Mouse (Mus musculus) embryonic fibroblast, embryonic 13.5 days (primary cell): ENCODE measurements around the gene Acad11. TPM values are rescaled to one million over a fixed set of nuclear protein-coding genes. Genes with fewer than 3 reads are reported as not detected.

Source experiments
- H3K27ac ChIP-seq: 2 replicates; pipeline ENCODE4 v1.5.1; 2012; ENCODE audit warnings: low read length, control low read depth, inconsistent platforms; ENCODE audit not compliant: insufficient read depth
- H3K4me1 ChIP-seq: 2 replicates; pipeline ENCODE4 v1.6.1; 2011; ENCODE audit warnings: low read length; ENCODE audit not compliant: control insufficient read depth, insufficient read depth
- H3K4me3 ChIP-seq: 2 replicates; pipeline ENCODE4 v1.5.1; 2011; ENCODE audit warnings: mild to moderate bottlenecking, control low read depth, low read length; ENCODE audit not compliant: insufficient read depth
- CTCF ChIP-seq: IDR thresholded peaks from 2 replicates; pipeline ENCODE4 v1.5.1; 2011; ENCODE audit warnings: mild to moderate bottlenecking, control low read depth, low read length, moderate library complexity, borderline replicate concordance; ENCODE audit not compliant: insufficient read depth
- POLR2A ChIP-seq: IDR thresholded peaks from 2 replicates; pipeline ENCODE4 v1.6.1; 2011; ENCODE audit warnings: low read depth, mild to moderate bottlenecking, control low read depth, low read length, moderate library complexity
- polyA plus RNA-seq: library from polyadenylated mRNA; stranded (reverse); fragments of >200 nt; gene quantifications from 2 replicates; pipeline ENCODE4 v1.2.4, GENCODE M21; 2011; ENCODE audit warnings: low read depth; ENCODE audit not compliant: missing spikeins, insufficient read length

Acad11 gene
- polyA plus RNA-seq, 1 experiment: 14.5 TPM

DNA sequence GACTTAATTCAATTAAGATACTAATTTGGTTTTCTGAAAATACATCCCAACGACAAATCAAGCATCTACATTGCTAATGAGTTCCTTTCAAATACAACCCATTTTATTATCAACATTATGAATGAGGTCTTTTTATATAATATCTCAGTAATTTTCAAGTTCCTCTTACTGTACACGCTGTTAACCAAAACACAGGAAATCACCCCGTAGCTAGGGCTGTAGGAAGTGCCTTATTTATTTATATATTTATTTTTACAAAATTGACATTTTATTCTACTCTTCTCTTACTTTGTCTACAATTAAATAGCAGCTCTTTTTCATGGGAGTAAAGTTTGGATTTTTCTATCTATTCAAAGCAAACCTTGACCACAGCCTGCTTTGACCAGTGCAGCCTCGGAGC, 23.4 kb upstream of the Acad11 start:
- no peak overlapping the region for H3K27ac ChIP-seq
- H3K4me1 ChIP-seq: no peaks in the 10 kb centered on the region
- TF ChIP-seq CTCF: no peak
- no peak for TF ChIP-seq POLR2A
- H3K4me3 ChIP-seq: no peak overlapping the region

DNA sequence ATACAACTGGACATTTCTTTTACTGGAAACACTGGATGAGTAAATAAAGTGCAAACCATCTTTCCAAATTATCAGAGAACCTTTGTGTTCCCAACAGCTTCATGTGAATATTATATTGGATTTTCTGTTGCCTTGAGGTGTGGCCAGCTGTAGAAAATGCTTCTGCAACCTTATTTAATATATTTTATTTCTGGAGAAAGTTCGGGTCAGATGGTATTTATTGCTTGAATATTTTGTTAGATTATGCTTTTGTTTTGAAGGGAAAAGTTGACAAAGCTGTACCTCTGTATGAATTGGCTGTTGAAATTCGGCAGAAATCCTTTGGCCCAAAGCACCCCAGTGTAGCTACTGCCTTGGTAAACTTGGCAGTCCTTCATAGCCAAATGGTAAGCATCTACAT, 22.8 kb upstream of the Acad11 start, which contains the start of gene Gm28305:
Gene Gm28305, plus strand, starts transcription at position 301 of the 400 bp plus-strand sequence.
- no peak within 1 kb of the TSS for H3K27ac ChIP-seq
- TF ChIP-seq CTCF: no peak
- no peak for TF ChIP-seq POLR2A
- no peaks in the 10 kb centered on the region for H3K4me1 ChIP-seq
- H3K4me3 ChIP-seq: no peak within 1 kb of the TSS

DNA sequence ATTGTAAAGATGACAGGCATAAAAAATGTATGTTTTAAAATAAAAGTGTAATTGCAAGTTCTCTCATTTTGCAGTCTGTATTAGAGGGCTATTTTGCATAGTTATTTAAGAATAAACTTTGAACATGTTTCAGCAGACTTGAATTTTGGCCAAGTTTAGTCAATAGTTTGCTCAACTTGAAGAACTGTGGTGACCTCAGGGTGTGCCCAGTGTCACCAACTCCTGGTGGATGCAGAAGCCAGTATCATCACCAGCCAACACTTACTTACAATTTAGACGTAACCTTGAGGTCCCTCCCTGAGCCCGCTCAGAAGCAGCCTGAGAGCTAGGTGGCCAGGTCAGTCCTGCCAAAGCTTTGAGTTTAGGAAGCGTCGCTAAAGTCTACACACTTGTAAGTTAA, 19.5 kb upstream of the Acad11 start:
- Histone ChIP-seq H3K4me3 (no peak overlapping the region), H3K27ac (no peak overlapping the region), H3K4me1 (no peaks in the 10 kb centered on the region)
- TF ChIP-seq CTCF: no peak
- TF ChIP-seq POLR2A: no peak

DNA sequence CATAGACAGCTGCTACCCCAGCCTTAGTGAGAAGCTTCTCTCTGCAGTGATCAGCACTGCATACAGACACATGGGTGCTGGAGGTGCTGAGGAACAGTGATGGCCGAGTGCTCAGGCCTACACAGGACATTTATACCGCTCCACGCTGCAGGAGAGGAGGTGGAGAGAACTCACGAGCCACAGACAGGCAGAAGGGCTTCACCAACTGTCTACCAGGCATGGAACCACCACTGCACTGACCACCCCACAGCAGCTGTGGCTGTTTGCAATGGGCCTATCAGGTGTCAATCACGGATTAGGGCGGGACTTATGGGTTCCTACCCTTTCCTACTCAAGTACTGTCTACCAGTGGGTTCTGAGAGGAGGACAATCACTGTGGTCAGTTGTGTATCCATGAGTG, 12.1 kb upstream of the Acad11 start:
- H3K4me3 ChIP-seq: no peak overlapping the region
- H3K4me1 ChIP-seq: no peaks in the 10 kb centered on the region
- no peak overlapping the region for H3K27ac ChIP-seq
- TF ChIP-seq POLR2A: no peak
- no peak for TF ChIP-seq CTCF

DNA sequence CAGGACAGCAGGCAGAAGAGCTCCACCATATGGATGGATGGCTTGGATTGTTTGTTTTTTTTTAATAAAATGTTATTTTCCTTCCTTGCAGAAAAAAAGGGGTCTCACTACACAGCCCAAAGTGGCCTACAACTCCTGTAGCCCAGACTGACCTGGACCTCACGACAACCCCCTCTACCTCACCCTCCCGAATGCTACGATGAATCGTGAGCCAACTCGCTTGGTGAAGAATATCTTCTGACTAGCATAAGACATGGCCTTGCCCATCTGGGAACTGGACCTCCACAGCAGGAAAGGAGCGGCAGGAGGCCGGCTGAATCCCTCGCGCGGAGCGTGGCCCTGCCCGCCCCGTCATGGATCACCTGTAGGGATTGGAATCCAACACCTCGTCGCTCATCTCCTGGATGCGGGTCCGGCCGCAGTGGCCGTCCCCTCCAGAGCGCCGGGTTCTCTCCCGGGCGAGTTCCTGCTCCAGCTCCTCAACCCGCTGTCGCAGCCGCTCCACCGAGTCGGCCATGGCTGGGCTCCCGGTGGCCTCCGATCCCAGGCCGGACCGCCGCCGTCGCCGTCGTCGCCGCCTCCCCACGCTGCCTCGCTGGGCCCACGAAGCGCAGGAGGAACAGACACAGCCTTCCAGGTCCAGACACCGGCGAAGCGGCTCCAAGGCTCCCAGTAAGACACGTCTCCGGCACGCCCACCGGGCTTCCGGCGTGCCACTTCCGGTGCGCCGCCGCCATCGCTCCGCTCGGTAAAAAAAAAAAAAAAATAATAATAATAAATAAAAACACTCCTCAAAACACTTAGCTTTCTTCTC, 540 bp upstream of the Acad11 start, which contains the start of gene Uba5:
Gene Uba5, minus strand, starts transcription at position 705 of the 814 bp plus-strand sequence.
- peak within 1 kb of the TSS; percentile 97 for H3K4me3 ChIP-seq
- no peak within 1 kb of the TSS for H3K27ac ChIP-seq
- peak; percentile 75; the same call in 1 of the 2 replicates for TF ChIP-seq POLR2A
- TF ChIP-seq CTCF: no peak
- H3K4me1 ChIP-seq: peaks cover 3% of the 10 kb centered on the region; the same call in 1 of the 2 replicates

DNA sequence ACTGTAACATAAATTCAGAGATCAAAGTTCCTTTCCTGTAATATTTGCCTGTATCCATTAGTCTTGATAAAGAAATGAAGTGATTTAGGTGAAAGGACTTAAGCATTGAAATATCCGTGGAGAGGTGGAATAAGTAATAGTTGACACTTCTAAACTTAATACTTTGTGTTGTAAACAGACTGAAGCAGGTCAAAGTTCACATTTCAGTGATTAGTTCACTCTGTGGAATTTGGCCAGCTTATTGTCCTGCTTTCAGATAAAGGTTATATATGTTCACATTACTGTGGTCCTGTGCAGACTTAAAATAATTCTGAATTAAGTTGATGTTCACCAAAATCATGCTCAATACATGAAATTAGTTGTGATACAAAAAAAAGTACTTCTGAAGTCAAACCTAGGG, 1.4 kb downstream of the Acad11 start:
- TF ChIP-seq CTCF (no peak), POLR2A (no peak)

DNA sequence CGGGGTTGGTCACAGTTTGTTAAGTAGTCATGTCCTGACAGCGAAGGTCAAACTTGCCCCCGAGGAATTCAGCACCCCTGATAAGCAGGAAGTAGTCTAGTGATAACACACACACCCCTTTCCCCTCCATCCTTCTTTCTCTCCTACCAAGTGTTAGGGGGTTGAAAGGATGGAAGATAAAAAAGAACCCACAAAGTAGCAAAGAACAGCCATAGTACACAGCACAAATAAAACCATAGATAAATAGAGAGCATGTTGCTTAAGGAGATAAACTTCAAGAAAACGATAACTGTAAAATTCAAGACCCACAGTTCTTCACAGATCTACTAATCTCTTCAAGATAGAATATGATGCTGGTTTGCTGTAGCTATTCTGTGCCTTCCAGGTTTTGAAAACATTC, 7.1 kb downstream of the Acad11 start:
- H3K4me1 ChIP-seq: no peaks in the 10 kb centered on the region
- no peak overlapping the region for H3K27ac ChIP-seq
- no peak overlapping the region for H3K4me3 ChIP-seq
- TF ChIP-seq POLR2A (no peak), CTCF (no peak)

More for the DNA sequence above, 1.4 kb downstream of the Acad11 start:
- Histone ChIP-seq H3K27ac (no peak overlapping the region), H3K4me1 (peaks cover 3% of the 10 kb centered on the region; the same call in 1 of the 2 replicates), H3K4me3 (no peak overlapping the region)

DNA sequence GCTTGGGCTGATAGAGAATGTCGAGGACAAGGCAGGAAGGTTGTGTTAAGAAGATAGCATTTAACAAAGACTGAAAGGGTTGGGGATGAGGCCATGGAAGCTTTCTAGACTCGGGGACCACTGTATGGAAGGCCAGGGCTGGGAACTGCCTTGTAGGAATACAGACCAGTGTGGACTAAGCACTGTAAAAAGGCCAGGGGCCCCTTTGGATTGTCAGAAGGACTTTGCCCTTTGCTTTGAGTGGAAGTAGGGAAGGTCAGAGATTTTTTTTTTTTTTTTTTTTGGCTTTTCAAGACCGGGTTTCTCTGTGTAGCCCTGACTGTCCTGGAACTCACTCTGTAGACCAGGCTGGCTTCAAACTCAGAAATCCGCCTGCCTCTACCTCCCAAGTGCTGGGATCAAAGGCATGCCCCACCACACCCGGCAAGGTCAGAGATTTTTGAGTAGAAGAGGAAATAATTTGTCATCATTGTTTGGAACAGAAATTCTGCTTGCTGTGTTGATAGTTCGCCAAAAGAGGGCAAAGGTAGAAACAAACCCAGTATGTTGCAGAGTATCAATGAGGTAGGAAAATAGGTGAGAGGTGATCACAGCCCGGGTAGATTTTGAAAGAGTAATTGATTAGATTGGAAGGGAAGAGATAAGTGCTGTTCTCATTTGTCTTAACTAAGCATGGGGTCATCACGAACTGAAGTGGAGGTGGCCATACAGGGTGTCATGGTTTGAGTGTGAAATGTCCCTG, 7.9 kb downstream of the Acad11 start:
- no peak overlapping the region for H3K27ac ChIP-seq
- H3K4me3 ChIP-seq: no peak overlapping the region
- H3K4me1 ChIP-seq: no peaks in the 10 kb centered on the region
- TF ChIP-seq CTCF (no peak), POLR2A (no peak)

DNA sequence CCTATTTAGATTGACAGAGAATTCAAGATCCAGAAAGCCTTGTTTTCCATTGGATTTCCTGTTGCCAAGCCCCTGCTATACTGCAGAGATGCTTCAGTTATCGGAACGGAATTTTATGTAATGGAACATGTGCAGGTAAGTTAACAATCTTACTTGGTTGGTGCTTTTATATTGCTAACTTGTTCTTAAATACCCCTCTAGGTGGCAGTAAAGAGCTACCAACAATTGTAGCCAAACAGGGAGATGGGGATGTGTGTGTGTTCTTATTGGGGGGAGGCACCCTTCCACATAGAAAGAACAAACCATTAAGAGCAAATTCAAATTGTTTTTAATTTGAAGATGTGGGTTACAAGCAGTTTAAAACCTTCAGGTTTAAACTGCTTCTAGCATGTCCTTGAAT, 12.6 kb downstream of the Acad11 start:
- H3K4me1 ChIP-seq: no peaks in the 10 kb centered on the region
- H3K4me3 ChIP-seq: no peak overlapping the region
- TF ChIP-seq POLR2A: no peak
- TF ChIP-seq CTCF: no peak
- no peak overlapping the region for H3K27ac ChIP-seq

DNA sequence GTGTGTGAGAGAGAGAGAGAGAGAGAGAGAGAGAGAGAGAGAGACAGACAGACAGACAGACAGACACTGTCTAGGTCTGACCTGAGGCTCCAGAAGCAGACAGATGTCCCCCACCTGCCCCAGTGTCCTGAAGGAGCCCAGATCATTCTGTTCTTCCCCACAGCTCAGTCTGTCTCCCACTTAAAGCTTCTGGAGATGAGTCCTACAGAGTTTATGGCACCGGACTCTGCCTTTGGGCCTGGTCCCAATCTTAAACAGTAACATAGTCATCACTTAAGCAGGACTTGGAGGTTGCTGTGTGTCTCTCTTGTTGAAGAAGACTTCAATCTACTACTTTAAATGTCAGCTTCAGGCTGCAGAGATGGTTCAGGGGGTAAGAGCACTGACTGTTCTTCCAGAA, 15.6 kb downstream of the Acad11 start:
- Histone ChIP-seq H3K27ac (no peak overlapping the region), H3K4me3 (no peak overlapping the region), H3K4me1 (no peaks in the 10 kb centered on the region)
- TF ChIP-seq CTCF (no peak), POLR2A (no peak)
